Mouse (Mus musculus) small intestine, adult 2 months (tissue): ENCODE data around the gene 4930469K13Rik. TPM values are rescaled to one million over a fixed set of nuclear protein-coding genes. Genes with fewer than 3 reads are reported as not detected.

Source experiments
- H3K27ac ChIP-seq: fragments of 200-500 bp; 2 replicates; pipeline ENCODE4 v1.5.1; 2012; ENCODE audit warnings: low read depth, low read length, control low read depth, inconsistent platforms; ENCODE audit not compliant: insufficient read depth
- H3K27me3 ChIP-seq: fragments of 200-500 bp; 2 replicates; pipeline ENCODE4 v1.6.1; 2012; ENCODE audit warnings: mild to moderate bottlenecking, moderate library complexity, low read length, inconsistent platforms; ENCODE audit not compliant: control insufficient read depth, insufficient read depth
- H3K36me3 ChIP-seq: fragments of 200-500 bp; 2 replicates; pipeline ENCODE4 v1.6.1; 2012; ENCODE audit warnings: mild to moderate bottlenecking, low read length, control low read depth, inconsistent platforms; ENCODE audit not compliant: control insufficient read depth, insufficient read depth
- H3K4me1 ChIP-seq: fragments of 200-500 bp; 2 replicates; pipeline ENCODE4 v1.6.1; 2012; ENCODE audit warnings: low read length, inconsistent platforms, mixed read lengths; ENCODE audit not compliant: control insufficient read depth, insufficient read depth, insufficient read length
- H3K4me3 ChIP-seq: fragments of 200-500 bp; 2 replicates; pipeline ENCODE4 v1.5.1; 2012; ENCODE audit warnings: low read depth, mild to moderate bottlenecking, control low read depth, inconsistent platforms, low read length, moderate library complexity
- CTCF ChIP-seq: fragments of 200-500 bp; IDR thresholded peaks from 2 replicates; pipeline ENCODE4 v1.5.1; 2012; ENCODE audit warnings: low read depth, mild to moderate bottlenecking, control low read depth, inconsistent platforms, low read length, moderate library complexity, mixed read lengths; ENCODE audit not compliant: insufficient replicate concordance, insufficient read length; ENCODE audit errors: extremely low read depth
- POLR2A ChIP-seq: fragments of 200-500 bp; IDR thresholded peaks from 2 replicates; pipeline ENCODE4 v1.6.1; 2012; ENCODE audit warnings: low read depth, mild to moderate bottlenecking, control low read depth, inconsistent platforms, low read length, moderate library complexity
- WGBS: fragments of 180-500 bp; shearing (Covaris S2); methylation state at CpG from one replicate; pipeline ENCODE4 v1.1.7; 2018; 5-methylcytosine and 5-hydroxymethylcytosine counted together
- polyA plus RNA-seq: library from polyadenylated mRNA; depleted of rRNA; stranded (reverse); fragments of >200 nt; gene quantifications from 2 replicates; pipeline ENCODE4 v1.2.3, GENCODE M21; 2012

4930469K13Rik gene
- polyA plus RNA-seq, 1 experiment: not detected

GRCm38 (mm10) chr11:34123147-34123546, 24.8 kb upstream of the 4930469K13Rik start:
- no peaks in the 10 kb centered on the region for H3K27me3 ChIP-seq
- 15% methylated on average over 2 of the region's 2 CpGs for WGBS
- no peak overlapping the region for H3K4me3 ChIP-seq
- H3K4me1 ChIP-seq: no peaks in the 10 kb centered on the region
- no peaks in the 10 kb centered on the region for H3K36me3 ChIP-seq
- TF ChIP-seq POLR2A: no peak
- no peak for TF ChIP-seq CTCF
- H3K27ac ChIP-seq: no peak overlapping the region

DNA sequence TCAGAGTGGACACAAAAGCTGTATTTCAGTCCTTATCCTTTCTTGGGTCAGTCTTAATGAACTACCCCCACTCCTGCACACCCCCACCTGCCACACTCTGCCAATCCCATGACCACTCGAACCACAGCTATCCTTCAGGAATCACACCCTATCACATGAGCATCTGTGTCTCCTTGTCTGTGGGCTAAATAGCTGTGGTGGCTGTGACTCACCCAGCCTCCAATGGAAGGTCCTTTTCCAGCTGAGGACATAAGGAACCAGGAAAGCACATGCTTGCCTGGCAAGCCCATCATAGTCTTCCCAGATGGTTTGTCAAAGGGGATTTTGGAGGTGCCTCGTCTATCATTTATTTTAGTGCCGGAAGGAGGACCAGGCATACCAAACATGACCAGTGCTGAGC, 20.0 kb upstream of the 4930469K13Rik start:
- Histone ChIP-seq H3K4me1 (no peaks in the 10 kb centered on the region), H3K27ac (no peak overlapping the region), H3K27me3 (no peaks in the 10 kb centered on the region), H3K36me3 (no peaks in the 10 kb centered on the region), H3K4me3 (no peak overlapping the region)
- TF ChIP-seq CTCF (no peak), POLR2A (no peak)
- WGBS: 72% methylated on average over 3 of the region's 3 CpGs

GRCm38 (mm10) chr11:34117581-34117980, 19.2 kb upstream of the 4930469K13Rik start:
- no peaks in the 10 kb centered on the region for H3K36me3 ChIP-seq
- no peak overlapping the region for H3K4me3 ChIP-seq
- TF ChIP-seq POLR2A (no peak), CTCF (no peak)
- no peak overlapping the region for H3K27ac ChIP-seq
- no peaks in the 10 kb centered on the region for H3K27me3 ChIP-seq
- H3K4me1 ChIP-seq: no peaks in the 10 kb centered on the region
- WGBS: 81% methylated on average over 3 of the region's 3 CpGs

GRCm38 (mm10) chr11:34116572-34117135, 18.3 kb upstream of the 4930469K13Rik start:
- Histone ChIP-seq H3K36me3 (no peaks in the 10 kb centered on the region), H3K4me1 (no peaks in the 10 kb centered on the region), H3K4me3 (no peak overlapping the region), H3K27me3 (no peaks in the 10 kb centered on the region), H3K27ac (no peak overlapping the region)
- no peak for TF ChIP-seq CTCF
- no peak for TF ChIP-seq POLR2A
- 38% methylated on average over 2 of the region's 2 CpGs for WGBS

DNA sequence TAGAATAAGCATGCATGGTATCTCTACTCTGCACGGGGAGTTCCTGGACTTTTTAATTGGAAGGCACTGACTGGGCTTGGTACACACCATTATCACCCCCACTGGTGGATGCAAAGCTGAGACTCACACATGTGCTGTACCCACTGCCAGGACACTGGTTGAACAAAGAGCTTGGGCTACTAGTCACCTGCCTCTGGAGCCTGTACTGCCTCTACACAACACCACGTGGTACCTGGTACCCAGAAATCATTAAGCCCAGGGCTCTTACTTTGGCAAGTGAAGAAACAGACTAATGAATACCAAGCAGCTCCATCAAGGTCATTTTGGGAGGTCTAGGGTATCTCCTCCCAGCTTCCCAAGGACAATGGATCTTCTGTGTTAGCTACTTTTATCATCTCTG, 15.4 kb upstream of the 4930469K13Rik start:
- H3K27me3 ChIP-seq: no peaks in the 10 kb centered on the region
- H3K36me3 ChIP-seq: no peaks in the 10 kb centered on the region
- TF ChIP-seq POLR2A: no peak
- no peak for TF ChIP-seq CTCF
- WGBS: 70% methylated on average over 2 of the region's 2 CpGs
- H3K4me1 ChIP-seq: no peaks in the 10 kb centered on the region
- no peak overlapping the region for H3K27ac ChIP-seq
- H3K4me3 ChIP-seq: no peak overlapping the region

GRCm38 (mm10) chr11:34112781-34113380, 14.5 kb upstream of the 4930469K13Rik start:
- WGBS: 36% methylated on average over 4 of the region's 4 CpGs
- Histone ChIP-seq H3K4me3 (no peak overlapping the region), H3K27ac (no peak overlapping the region), H3K27me3 (no peaks in the 10 kb centered on the region), H3K36me3 (no peaks in the 10 kb centered on the region), H3K4me1 (no peaks in the 10 kb centered on the region)
- TF ChIP-seq CTCF: no peak
- no peak for TF ChIP-seq POLR2A

DNA sequence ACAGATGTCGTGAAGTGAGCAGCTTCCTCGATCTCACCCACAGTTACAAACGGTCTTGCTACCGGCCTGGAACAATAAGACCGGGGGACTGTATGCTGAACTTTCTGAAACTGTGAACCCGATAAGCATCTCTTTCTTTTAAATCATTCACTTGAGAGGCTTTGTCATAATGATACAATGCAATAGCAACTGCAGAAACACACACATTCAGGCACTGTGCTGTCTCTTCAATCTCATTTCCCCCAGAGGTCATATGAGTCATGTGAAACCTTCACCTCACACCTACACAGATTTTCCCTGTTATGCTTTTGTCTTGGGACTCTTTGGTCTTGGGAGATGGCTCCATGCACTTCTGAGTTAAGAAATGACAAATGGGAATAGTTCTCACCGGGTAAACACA, 13.6 kb upstream of the 4930469K13Rik start:
- Histone ChIP-seq H3K27ac (no peak overlapping the region), H3K4me1 (no peaks in the 10 kb centered on the region), H3K27me3 (no peaks in the 10 kb centered on the region), H3K36me3 (no peaks in the 10 kb centered on the region), H3K4me3 (no peak overlapping the region)
- TF ChIP-seq POLR2A (no peak), CTCF (no peak)
- 82% methylated on average over 7 of the region's 7 CpGs for WGBS
